Mouse (Mus musculus) kidney, embryonic 16.5 days (tissue): ENCODE results near the gene Cyb5b. TPM values are rescaled to one million over a fixed set of nuclear protein-coding genes. Genes with fewer than 3 reads are reported as not detected.

Experiments
- ATAC-seq: fragments of 200-750 bp; cut with Nextera tagmentation; 2 replicates; pipeline ENCODE4 v1.8.0; 2017; ENCODE audit warnings: moderate TSS enrichment; ENCODE audit not compliant: low FRiP score, low TSS enrichment
- H3K27ac ChIP-seq: fragments of 300-500 bp; sonication (generic); 2 replicates; pipeline ENCODE4 v1.5.1; 2014; ENCODE audit warnings: low read length
- H3K27me3 ChIP-seq: fragments of 300-500 bp; sonication (generic); 2 replicates; pipeline ENCODE4 v1.6.1; 2014; ENCODE audit warnings: low read length, control low read depth, mixed read lengths; ENCODE audit not compliant: insufficient read depth
- H3K36me3 ChIP-seq: fragments of 300-500 bp; sonication (generic); 2 replicates; pipeline ENCODE4 v1.6.1; 2014; ENCODE audit warnings: low read length, control low read depth, mixed read lengths; ENCODE audit not compliant: insufficient read depth
- H3K4me1 ChIP-seq: fragments of 300-500 bp; sonication (generic); 2 replicates; pipeline ENCODE4 v1.6.1; 2014; ENCODE audit warnings: low read length, control low read depth, mixed read lengths; ENCODE audit not compliant: insufficient read depth
- H3K4me2 ChIP-seq: fragments of 300-500 bp; sonication (generic); replicated peaks from 2 replicates; pipeline ENCODE4 v1.6.1; 2014; ENCODE audit warnings: low read depth, low read length
- H3K4me3 ChIP-seq: fragments of 300-500 bp; sonication (generic); 2 replicates; pipeline ENCODE4 v1.5.1; 2014; ENCODE audit warnings: mild to moderate bottlenecking, low read length
- H3K9ac ChIP-seq: fragments of 300-500 bp; sonication (generic); replicated peaks from 2 replicates; pipeline ENCODE4 v1.6.1; 2014; ENCODE audit warnings: low read length
- H3K9me3 ChIP-seq: fragments of 300-500 bp; sonication (generic); 2 replicates; pipeline ENCODE4 v1.6.1; 2016; ENCODE audit warnings: low read length, control low read depth
- WGBS: fragments of 180-500 bp; shearing (Covaris S2); extraction: QIAGEN DNeasy Blood & Tissue Kit; methylation state at CpG from one replicate; pipeline ENCODE4 v1.1.7; 2014; 5-methylcytosine and 5-hydroxymethylcytosine counted together
- polyA plus RNA-seq: library from polyadenylated mRNA; unstranded; fragments of >200 nt; fragmentation: Nextera tagmentation; extraction: Ambion mirVana; gene quantifications from 2 replicates; pipeline ENCODE4 v1.2.1, GENCODE M21; 2015

The Cyb5b gene
- polyA plus RNA-seq, 1 experiment from 2014 or later, result 138 TPM

- H3K27ac ChIP-seq, result peak overlapping the region; percentile 39
- peaks cover 33% of the 10 kb centered on the region for H3K36me3 ChIP-seq
Observed at GRCm38 (mm10) chr8:107164251-107164773, 13.9 kb downstream of the Cyb5b start.

GRCm38 (mm10) chr8:107165745-107166144 is 15.3 kb downstream of the Cyb5b start:
- no peaks in the 10 kb centered on the region for H3K27me3 ChIP-seq
- H3K9me3 ChIP-seq, result no peaks in the 10 kb centered on the region
- no peaks in the 10 kb centered on the region for H3K4me1 ChIP-seq
- H3K27ac ChIP-seq, result no peak overlapping the region
- no peak overlapping the region for H3K4me3 ChIP-seq
- ATAC-seq, result no peak
- peaks cover 46% of the 10 kb centered on the region for H3K36me3 ChIP-seq
- 89% methylated on average over 9 of the region's 9 CpGs for WGBS
- H3K9ac ChIP-seq, result no peak overlapping the region
- no peak overlapping the region for H3K4me2 ChIP-seq

More at GRCm38 (mm10) chr8:107164251-107164773, 13.9 kb downstream of the Cyb5b start:
- Histone ChIP-seq H3K9me3 (no peaks in the 10 kb centered on the region), H3K4me3 (no peak overlapping the region), H3K4me2 (no peak overlapping the region), H3K27me3 (no peaks in the 10 kb centered on the region), H3K4me1 (no peaks in the 10 kb centered on the region), H3K9ac (no peak overlapping the region)
- no peak for ATAC-seq
- WGBS, result 82% methylated on average over 7 of the region's 7 CpGs

- Histone ChIP-seq H3K36me3 (peaks cover 46% of the 10 kb centered on the region), H3K27ac (no peak overlapping the region), H3K4me3 (no peak overlapping the region)
Observed at GRCm38 (mm10) chr8:107167848-107168247, 17.4 kb downstream of the Cyb5b start.

GRCm38 (mm10) chr8:107172152-107172551 is 21.7 kb downstream of the Cyb5b start:
- no peak overlapping the region for H3K9ac ChIP-seq
- H3K9me3 ChIP-seq, result no peaks in the 10 kb centered on the region
- no peak overlapping the region for H3K4me3 ChIP-seq
- peaks cover 48% of the 10 kb centered on the region for H3K36me3 ChIP-seq
- 70% methylated on average over 8 of the region's 8 CpGs for WGBS
- H3K27ac ChIP-seq, result no peak overlapping the region
- no peak overlapping the region for H3K4me2 ChIP-seq
- H3K4me1 ChIP-seq, result no peaks in the 10 kb centered on the region
- ATAC-seq, result no peak
- no peaks in the 10 kb centered on the region for H3K27me3 ChIP-seq

More at GRCm38 (mm10) chr8:107167848-107168247, 17.4 kb downstream of the Cyb5b start:
- ATAC-seq, result no peak
- 89% methylated on average over 5 of the region's 5 CpGs for WGBS
- H3K27me3 ChIP-seq, result no peaks in the 10 kb centered on the region
- no peaks in the 10 kb centered on the region for H3K4me1 ChIP-seq
- H3K9ac ChIP-seq, result no peak overlapping the region
- H3K9me3 ChIP-seq, result no peaks in the 10 kb centered on the region
- no peak overlapping the region for H3K4me2 ChIP-seq

GRCm38 (mm10) chr8:107172969-107173645 is 22.7 kb downstream of the Cyb5b start:
- Histone ChIP-seq H3K36me3 (peaks cover 58% of the 10 kb centered on the region), H3K9ac (no peak overlapping the region), H3K9me3 (peaks cover 6% of the 10 kb centered on the region; the same call in 1 of the 2 replicates), H3K4me2 (no peak overlapping the region), H3K4me1 (no peaks in the 10 kb centered on the region), H3K27ac (no peak overlapping the region), H3K27me3 (no peaks in the 10 kb centered on the region), H3K4me3 (no peak overlapping the region)
- no peak for ATAC-seq
- WGBS, result 78% methylated on average over 9 of the region's 9 CpGs

GRCm38 (mm10) chr8:107181122-107181521 is 30.7 kb downstream of the Cyb5b start:
- H3K27me3 ChIP-seq, result no peaks in the 10 kb centered on the region
- 95% methylated on average over 6 of the region's 6 CpGs for WGBS
- no peak overlapping the region for H3K4me2 ChIP-seq
- no peak overlapping the region for H3K27ac ChIP-seq
- no peak for ATAC-seq
- no peak overlapping the region for H3K4me3 ChIP-seq
- no peak overlapping the region for H3K9ac ChIP-seq
- peaks cover 73% of the 10 kb centered on the region for H3K36me3 ChIP-seq
- 0 out of 2 replicates have a peak, but pooled peaks cover 1% of the 10 kb centered on the region for H3K4me1 ChIP-seq
- H3K9me3 ChIP-seq, result peaks cover 11% of the 10 kb centered on the region

GRCm38 (mm10) chr8:107184996-107185395 is 34.6 kb downstream of the Cyb5b start:
- peaks cover 43% of the 10 kb centered on the region for H3K36me3 ChIP-seq
- H3K27me3 ChIP-seq, result no peaks in the 10 kb centered on the region
- H3K9ac ChIP-seq, result no peak overlapping the region
- H3K9me3 ChIP-seq, result no peaks in the 10 kb centered on the region
- WGBS, result 56% methylated on average over 3 of the region's 3 CpGs
- no peak for ATAC-seq
- H3K27ac ChIP-seq, result no peak overlapping the region
- peaks cover 20% of the 10 kb centered on the region for H3K4me1 ChIP-seq
- no peak overlapping the region for H3K4me2 ChIP-seq
- no peak overlapping the region for H3K4me3 ChIP-seq

- H3K4me3 ChIP-seq, result no peak overlapping the region
- 36% methylated on average over 15 of the region's 15 CpGs for WGBS
- peak overlapping the region; percentile 26; the same call in 1 of the 2 replicates for H3K27ac ChIP-seq
- ATAC-seq, result 0 out of 2 replicates have a peak, but pooled peaks have one; percentile 70
- 0 out of 2 replicates have a peak overlapping the region, but pooled peaks have one; percentile 17 for H3K9ac ChIP-seq
- no peaks in the 10 kb centered on the region for H3K9me3 ChIP-seq
- H3K4me1 ChIP-seq, result peaks cover 20% of the 10 kb centered on the region
- H3K4me2 ChIP-seq, result no peak overlapping the region
- no peaks in the 10 kb centered on the region for H3K27me3 ChIP-seq
- H3K36me3 ChIP-seq, result peaks cover 27% of the 10 kb centered on the region
Observed at GRCm38 (mm10) chr8:107186659-107187390, 36.4 kb downstream of the Cyb5b start.

- Histone ChIP-seq H3K4me2 (no peak overlapping the region), H3K4me3 (no peak overlapping the region), H3K27ac (peak overlapping the region; percentile 26), H3K27me3 (no peaks in the 10 kb centered on the region), H3K4me1 (peaks cover 20% of the 10 kb centered on the region), H3K36me3 (peaks cover 21% of the 10 kb centered on the region), H3K9me3 (no peaks in the 10 kb centered on the region), H3K9ac (no peak overlapping the region)
- WGBS, result 45% methylated on average over 5 of the region's 5 CpGs
- 0 out of 2 replicates have a peak, but pooled peaks have one; percentile 39 for ATAC-seq
Observed at GRCm38 (mm10) chr8:107187631-107188030, 37.2 kb downstream of the Cyb5b start.
